Mouse (Mus musculus) cortical plate, adult 2 months (tissue): ENCODE measurements around the gene Clstn2. TPM values are rescaled to one million over a fixed set of nuclear protein-coding genes. Genes with fewer than 3 reads are reported as not detected.

Source experiments
- H3K27ac ChIP-seq: fragments of 200-500 bp; 2 replicates; pipeline ENCODE4 v1.5.1; 2012; ENCODE audit warnings: low read length, control low read depth, inconsistent platforms; ENCODE audit not compliant: insufficient read depth
- H3K4me1 ChIP-seq: fragments of 200-500 bp; 2 replicates; pipeline ENCODE4 v1.6.1; 2011; ENCODE audit warnings: low read length; ENCODE audit not compliant: control insufficient read depth, insufficient read depth
- H3K4me3 ChIP-seq: fragments of 200-500 bp; 2 replicates; pipeline ENCODE4 v1.5.1; 2011; ENCODE audit warnings: mild to moderate bottlenecking, low read length, control low read depth; ENCODE audit not compliant: insufficient read depth
- CTCF ChIP-seq: fragments of 200-500 bp; IDR thresholded peaks from 2 replicates; pipeline ENCODE4 v1.5.1; 2011; ENCODE audit warnings: mild to moderate bottlenecking, control low read depth, low read length; ENCODE audit not compliant: insufficient read depth; ENCODE audit errors: extremely low read depth
- POLR2A ChIP-seq: fragments of 200-500 bp; IDR thresholded peaks from 2 replicates; pipeline ENCODE4 v1.6.1; 2011; ENCODE audit warnings: mild to moderate bottlenecking, low read length, control low read depth; ENCODE audit not compliant: insufficient read depth; ENCODE audit errors: extremely low read depth
- polyA plus RNA-seq: library from polyadenylated mRNA; depleted of rRNA; stranded (reverse); fragments of >200 nt; gene quantifications from 2 replicates; pipeline ENCODE4 v1.2.3, GENCODE M21; 2012

Clstn2 gene
- polyA plus RNA-seq, 1 experiment: 50.8 TPM

- H3K27ac ChIP-seq: no peak overlapping the region
- H3K4me1 ChIP-seq: peaks cover 3% of the 10 kb centered on the region
- TF ChIP-seq CTCF (no peak), POLR2A (no peak)
- H3K4me3 ChIP-seq: no peak overlapping the region
These were observed 505.7 kb downstream of the Clstn2 start for GRCm38 (mm10) chr9:97527276-97527675.

DNA sequence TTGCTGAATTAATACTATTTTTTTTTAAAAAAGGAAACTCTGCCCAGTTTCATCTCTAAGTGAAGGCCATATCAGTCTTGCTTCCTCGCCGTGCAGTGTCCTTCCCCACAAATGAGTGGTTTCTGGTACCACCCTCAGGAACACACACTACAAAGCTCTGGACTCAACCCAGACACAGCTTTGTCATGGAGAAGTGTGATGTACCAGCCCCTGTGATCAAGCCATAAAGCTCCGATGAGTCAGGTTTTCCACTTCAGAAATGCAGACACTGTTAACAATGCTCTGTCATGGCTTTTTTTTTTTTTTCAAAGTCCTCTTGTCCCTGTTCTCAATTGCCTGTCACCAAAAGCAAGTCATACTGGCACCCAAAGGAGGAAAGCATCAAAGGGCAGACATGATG lies 507.4 kb downstream of the Clstn2 start:
- TF ChIP-seq POLR2A: no peak
- TF ChIP-seq CTCF: no peak
- Histone ChIP-seq H3K27ac (no peak overlapping the region), H3K4me3 (no peak overlapping the region), H3K4me1 (peaks cover 3% of the 10 kb centered on the region)

- no peak overlapping the region for H3K4me3 ChIP-seq
- H3K27ac ChIP-seq: no peak overlapping the region
- peaks cover 3% of the 10 kb centered on the region for H3K4me1 ChIP-seq
- TF ChIP-seq CTCF (no peak), POLR2A (no peak)
These were observed 508.1 kb downstream of the Clstn2 start for GRCm38 (mm10) chr9:97524861-97525260.

DNA sequence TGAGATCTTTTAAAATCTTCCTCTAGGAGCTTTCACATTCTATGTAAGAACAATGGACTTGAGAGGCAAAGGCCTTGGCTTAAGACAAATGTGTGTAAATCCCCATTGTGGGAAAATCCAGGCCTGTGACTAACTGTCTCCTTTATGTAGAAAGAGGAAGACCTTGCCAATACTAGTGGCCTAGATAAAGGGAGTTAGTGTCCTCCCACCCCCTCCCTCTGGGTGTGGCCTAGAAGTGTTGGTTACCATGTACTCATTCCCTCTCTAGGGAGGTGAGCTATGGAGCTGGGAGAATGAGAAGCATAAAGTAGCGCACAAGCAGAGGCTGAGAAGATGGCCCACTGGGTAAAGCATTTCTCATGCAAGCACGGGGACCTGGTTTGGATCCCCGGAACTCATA lies 512.2 kb downstream of the Clstn2 start:
- Histone ChIP-seq H3K4me1 (peaks cover 3% of the 10 kb centered on the region), H3K27ac (no peak overlapping the region), H3K4me3 (no peak overlapping the region)
- no peak for TF ChIP-seq POLR2A

GRCm38 (mm10) chr9:97517006-97517405 lies 516.0 kb downstream of the Clstn2 start:
- Histone ChIP-seq H3K4me1 (no peaks in the 10 kb centered on the region; the same call in 1 of the 2 replicates), H3K4me3 (no peak overlapping the region), H3K27ac (no peak overlapping the region)
- TF ChIP-seq POLR2A (no peak), CTCF (no peak)

DNA sequence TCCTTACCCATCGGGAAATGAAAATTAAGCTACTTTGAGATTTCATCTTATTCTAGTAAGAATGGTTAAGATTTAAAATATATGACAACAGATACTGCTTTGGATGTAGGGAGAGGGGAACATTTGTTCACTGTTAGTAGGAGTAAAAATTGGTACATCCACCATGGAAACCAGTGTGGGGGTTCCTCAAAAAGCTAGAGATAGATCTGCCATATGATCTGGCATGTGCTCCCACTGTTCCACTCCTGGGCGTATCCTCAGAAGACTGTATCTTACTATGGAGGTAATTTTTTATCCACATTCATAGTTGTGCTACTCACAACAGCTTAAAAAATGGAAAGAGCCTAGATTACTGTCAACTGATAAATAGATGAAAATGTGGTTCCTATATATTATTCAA lies 518.3 kb downstream of the Clstn2 start:
- no peak overlapping the region for H3K27ac ChIP-seq

DNA sequence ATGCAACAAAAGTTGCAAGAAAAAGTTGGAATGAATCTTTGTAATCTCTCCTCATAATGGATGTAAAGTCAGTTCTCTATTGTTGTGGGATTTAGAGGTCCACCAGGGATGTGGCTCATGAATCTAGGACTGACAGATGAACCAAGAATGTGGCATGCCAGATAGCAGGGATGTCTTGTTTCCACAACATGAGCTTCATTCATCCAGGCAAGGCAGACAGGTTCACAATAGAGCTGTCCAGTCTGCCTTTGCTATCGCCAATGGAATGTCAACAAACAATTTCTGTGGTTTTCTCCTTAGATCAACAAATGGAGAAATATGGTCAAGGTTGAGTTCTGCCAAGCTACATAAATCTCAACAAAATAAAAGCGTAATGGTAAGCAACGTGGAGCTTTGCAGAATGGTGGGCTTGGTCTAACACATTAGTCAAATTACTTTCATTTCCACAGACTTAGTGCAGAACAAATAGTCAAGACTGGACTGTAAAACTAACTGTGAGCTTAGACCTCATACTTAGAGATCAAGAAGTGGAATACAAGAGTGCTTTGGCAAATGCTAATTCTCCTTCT lies 520.6 kb downstream of the Clstn2 start:
- H3K4me1 ChIP-seq: peaks cover 2% of the 10 kb centered on the region; the same call in 1 of the 2 replicates
- TF ChIP-seq CTCF: no peak
- no peak for TF ChIP-seq POLR2A
- H3K27ac ChIP-seq: no peak overlapping the region
- no peak overlapping the region for H3K4me3 ChIP-seq

More for the DNA sequence above, 518.3 kb downstream of the Clstn2 start:
- Histone ChIP-seq H3K4me3 (no peak overlapping the region), H3K4me1 (no peaks in the 10 kb centered on the region; the same call in 1 of the 2 replicates)
- TF ChIP-seq CTCF: no peak
- no peak for TF ChIP-seq POLR2A

GRCm38 (mm10) chr9:97501416-97501815 lies 531.6 kb downstream of the Clstn2 start:
- TF ChIP-seq POLR2A (no peak), CTCF (no peak)
- Histone ChIP-seq H3K4me3 (no peak overlapping the region), H3K27ac (no peak overlapping the region), H3K4me1 (no peaks in the 10 kb centered on the region; the same call in 1 of the 2 replicates)

DNA sequence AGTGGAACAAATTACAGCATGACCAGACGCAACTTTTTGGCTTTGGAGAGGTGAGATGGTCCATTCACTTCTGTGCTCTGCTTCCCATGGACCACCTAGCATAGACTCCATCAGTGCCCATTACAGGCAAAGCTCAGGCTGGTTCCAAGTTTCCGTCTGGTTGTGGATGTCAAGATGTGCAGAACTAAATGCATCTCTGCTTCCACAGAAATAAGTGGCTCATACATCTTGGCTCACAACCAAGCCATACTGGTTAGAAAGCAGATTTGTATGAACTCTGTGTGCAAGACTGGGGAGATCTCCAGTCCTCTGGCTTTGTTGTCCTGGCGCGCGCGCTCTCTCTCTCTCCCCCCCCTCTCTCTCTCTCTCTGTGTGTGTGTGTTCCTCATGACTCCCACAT lies 537.9 kb downstream of the Clstn2 start:
- Histone ChIP-seq H3K27ac (no peak overlapping the region), H3K4me1 (no peaks in the 10 kb centered on the region), H3K4me3 (no peak overlapping the region)
- no peak for TF ChIP-seq CTCF
- TF ChIP-seq POLR2A: no peak

DNA sequence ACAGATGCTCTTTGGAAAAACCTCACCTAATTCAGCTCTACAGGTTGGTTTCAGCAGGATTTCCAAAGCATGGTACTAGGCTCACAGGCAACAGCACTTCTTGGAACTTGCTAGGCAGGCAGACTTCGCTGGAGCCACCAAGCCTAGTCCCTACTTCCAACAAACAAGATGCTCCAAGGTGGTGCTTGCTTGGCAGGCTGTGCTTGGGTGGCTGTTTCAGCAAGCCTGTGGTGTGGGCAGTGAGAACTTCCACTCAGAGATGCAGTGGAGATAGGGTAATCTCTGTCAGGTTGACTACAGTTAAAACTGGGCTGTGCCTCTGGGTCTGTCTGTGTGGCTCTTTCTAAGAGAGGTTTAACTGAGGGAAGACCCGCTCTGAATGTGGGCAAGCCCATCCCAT lies 541.4 kb downstream of the Clstn2 start:
- TF ChIP-seq POLR2A: no peak
- TF ChIP-seq CTCF: no peak
- no peak overlapping the region for H3K27ac ChIP-seq

More for the DNA sequence above, 541.4 kb downstream of the Clstn2 start:
- H3K4me3 ChIP-seq: no peak overlapping the region
- H3K4me1 ChIP-seq: no peaks in the 10 kb centered on the region
